Mouse (Mus musculus) forebrain, embryonic 14.5 days (tissue): ENCODE data around the gene Tbck. TPM values are rescaled to one million over a fixed set of nuclear protein-coding genes. Genes with fewer than 3 reads are reported as not detected.

Experiments
- ATAC-seq: fragments of 200-750 bp; cut with Nextera tagmentation; 2 replicates; pipeline ENCODE4 v1.8.0; 2017; ENCODE audit warnings: mild to moderate bottlenecking, moderate library complexity
- DNase-seq: peaks from one replicate; pipeline ENCODE4 v3.0.0-alpha.2; 2015; ENCODE audit warnings: low spot score
- H3K27ac ChIP-seq: fragments of 300-500 bp; sonication (generic); 2 replicates; pipeline ENCODE4 v1.5.1; 2014; ENCODE audit warnings: low read depth, mild to moderate bottlenecking, control low read depth, low read length, moderate library complexity
- H3K27me3 ChIP-seq: fragments of 300-500 bp; sonication (generic); replicated peaks from 2 replicates; pipeline ENCODE4 v1.6.1; 2014; ENCODE audit warnings: low read length, control low read depth, mixed read lengths; ENCODE audit not compliant: control insufficient read depth, insufficient read depth
- H3K36me3 ChIP-seq: fragments of 300-500 bp; sonication (generic); 2 replicates; pipeline ENCODE4 v1.6.1; 2014; ENCODE audit warnings: low read length, control low read depth; ENCODE audit not compliant: control insufficient read depth, insufficient read depth
- H3K4me1 ChIP-seq: fragments of 300-500 bp; sonication (generic); 2 replicates; pipeline ENCODE4 v1.6.1; 2014; ENCODE audit warnings: antibody characterized with exemption, low read length, control low read depth; ENCODE audit not compliant: control insufficient read depth, insufficient read depth
- H3K4me2 ChIP-seq: fragments of 300-500 bp; sonication (generic); 2 replicates; pipeline ENCODE4 v1.6.1; 2014; ENCODE audit warnings: mild to moderate bottlenecking, control low read depth, low read length
- H3K4me3 ChIP-seq: fragments of 300-500 bp; sonication (generic); 2 replicates; pipeline ENCODE4 v1.5.1; 2014; ENCODE audit warnings: low read depth, low read length, control low read depth
- H3K9ac ChIP-seq: fragments of 300-500 bp; sonication (generic); 2 replicates; pipeline ENCODE4 v1.6.1; 2014; ENCODE audit warnings: mild to moderate bottlenecking, low read length, control low read depth, moderate library complexity
- H3K9me3 ChIP-seq: fragments of 300-500 bp; sonication (generic); replicated peaks from 2 replicates; pipeline ENCODE4 v1.6.1; 2016; ENCODE audit warnings: low read length, control low read depth, mixed read lengths; ENCODE audit not compliant: control insufficient read depth
- WGBS: fragments of 180-500 bp; shearing (Covaris S2); extraction: QIAGEN DNeasy Blood & Tissue Kit; methylation state at CpG from one replicate; pipeline ENCODE4 v1.1.7; 2014; 5-methylcytosine and 5-hydroxymethylcytosine counted together
- polyA plus RNA-seq: library from polyadenylated mRNA; unstranded; fragments of >200 nt; fragmentation: Nextera tagmentation; extraction: Ambion mirVana; gene quantifications from 2 replicates; pipeline ENCODE4 v1.2.1, GENCODE M21; 2014

The Tbck gene
- polyA plus RNA-seq, 1 experiment from 2014 or later, result 21.9 TPM

GRCm38 (mm10) chr3:132860796-132861195 is 176.9 kb downstream of the Tbck start:
- Histone ChIP-seq H3K4me2 (no peak overlapping the region), H3K36me3 (no peaks in the 10 kb centered on the region), H3K4me3 (no peak overlapping the region), H3K4me1 (no peaks in the 10 kb centered on the region), H3K27ac (no peak overlapping the region), H3K27me3 (no peaks in the 10 kb centered on the region), H3K9ac (no peak overlapping the region), H3K9me3 (no peaks in the 10 kb centered on the region)
- DNase-seq, result no peak
- no peak for ATAC-seq
- WGBS, result 87% methylated on average over 8 of the region's 8 CpGs

- Histone ChIP-seq H3K27me3 (no peaks in the 10 kb centered on the region), H3K9ac (no peak overlapping the region), H3K4me1 (no peaks in the 10 kb centered on the region), H3K27ac (no peak overlapping the region), H3K4me3 (no peak overlapping the region), H3K36me3 (no peaks in the 10 kb centered on the region), H3K9me3 (no peaks in the 10 kb centered on the region), H3K4me2 (no peak overlapping the region)
- WGBS, result 69% methylated on average over 13 of the region's 13 CpGs
- ATAC-seq, result no peak
- DNase-seq, result no peak
These were observed 179.9 kb downstream of the Tbck start for GRCm38 (mm10) chr3:132863843-132864242.

DNA sequence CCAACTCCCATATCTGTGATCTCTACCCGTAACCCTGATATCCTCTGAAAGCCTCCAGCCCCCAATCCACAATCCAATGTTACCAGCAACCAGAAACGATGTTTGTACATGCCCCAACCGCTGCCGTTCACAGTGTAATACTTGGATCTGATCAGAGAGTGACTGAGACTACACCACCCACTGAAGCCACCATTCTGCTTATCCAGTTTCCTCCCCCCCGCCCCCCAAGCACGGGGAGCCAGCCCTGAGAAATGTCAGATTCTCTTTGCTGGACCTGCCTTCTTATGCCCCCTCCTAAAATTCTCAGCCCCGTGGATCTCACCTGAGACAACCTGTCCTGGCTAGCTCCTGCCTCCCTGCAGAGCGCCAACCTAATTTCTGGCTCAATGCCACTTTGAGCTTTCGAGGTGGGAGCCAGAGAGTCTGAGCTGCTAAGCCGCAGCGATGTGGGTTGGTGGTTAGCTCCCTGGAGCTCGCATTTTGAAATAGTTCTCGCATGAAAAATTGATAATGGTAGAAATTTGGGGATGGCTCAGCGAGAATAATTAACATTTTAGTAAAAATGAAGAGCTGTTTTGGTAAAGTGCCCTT is 180.5 kb downstream of the Tbck start:
- Histone ChIP-seq H3K36me3 (no peaks in the 10 kb centered on the region), H3K9ac (no peak overlapping the region), H3K4me1 (no peaks in the 10 kb centered on the region), H3K4me3 (no peak overlapping the region), H3K27ac (no peak overlapping the region), H3K9me3 (no peaks in the 10 kb centered on the region), H3K4me2 (no peak overlapping the region), H3K27me3 (no peaks in the 10 kb centered on the region)
- DNase-seq (no peak), ATAC-seq (no peak)
- WGBS, result 76% methylated on average over 14 of the region's 14 CpGs

GRCm38 (mm10) chr3:132864986-132865385 is 181.0 kb downstream of the Tbck start:
- no peak overlapping the region for H3K27ac ChIP-seq
- ATAC-seq, result no peak
- 84% methylated on average over 8 of the region's 8 CpGs for WGBS

GRCm38 (mm10) chr3:132865596-132865995 is 181.7 kb downstream of the Tbck start:
- DNase-seq (no peak), ATAC-seq (no peak)
- H3K9me3 ChIP-seq, result no peaks in the 10 kb centered on the region
- no peak overlapping the region for H3K4me3 ChIP-seq
- H3K4me2 ChIP-seq, result no peak overlapping the region
- H3K4me1 ChIP-seq, result no peaks in the 10 kb centered on the region
- H3K9ac ChIP-seq, result no peak overlapping the region
- H3K27ac ChIP-seq, result no peak overlapping the region
- WGBS, result 94% methylated on average over 4 of the region's 4 CpGs
- H3K36me3 ChIP-seq, result no peaks in the 10 kb centered on the region
- no peaks in the 10 kb centered on the region for H3K27me3 ChIP-seq

More at GRCm38 (mm10) chr3:132864986-132865385, 181.0 kb downstream of the Tbck start:
- Histone ChIP-seq H3K9ac (no peak overlapping the region), H3K4me3 (no peak overlapping the region), H3K4me2 (no peak overlapping the region), H3K4me1 (no peaks in the 10 kb centered on the region), H3K36me3 (no peaks in the 10 kb centered on the region), H3K9me3 (no peaks in the 10 kb centered on the region), H3K27me3 (no peaks in the 10 kb centered on the region)
- DNase-seq, result no peak

- ATAC-seq, result no peak
- no peaks in the 10 kb centered on the region for H3K36me3 ChIP-seq
- no peak overlapping the region for H3K4me2 ChIP-seq
- H3K4me1 ChIP-seq, result no peaks in the 10 kb centered on the region
- no peak overlapping the region for H3K4me3 ChIP-seq
- no peak overlapping the region for H3K9ac ChIP-seq
- no peaks in the 10 kb centered on the region for H3K9me3 ChIP-seq
- DNase-seq, result no peak
- H3K27ac ChIP-seq, result no peak overlapping the region
- 88% methylated on average over 3 of the region's 3 CpGs for WGBS
- H3K27me3 ChIP-seq, result no peaks in the 10 kb centered on the region
These were observed 183.0 kb downstream of the Tbck start for GRCm38 (mm10) chr3:132866984-132867383.

DNA sequence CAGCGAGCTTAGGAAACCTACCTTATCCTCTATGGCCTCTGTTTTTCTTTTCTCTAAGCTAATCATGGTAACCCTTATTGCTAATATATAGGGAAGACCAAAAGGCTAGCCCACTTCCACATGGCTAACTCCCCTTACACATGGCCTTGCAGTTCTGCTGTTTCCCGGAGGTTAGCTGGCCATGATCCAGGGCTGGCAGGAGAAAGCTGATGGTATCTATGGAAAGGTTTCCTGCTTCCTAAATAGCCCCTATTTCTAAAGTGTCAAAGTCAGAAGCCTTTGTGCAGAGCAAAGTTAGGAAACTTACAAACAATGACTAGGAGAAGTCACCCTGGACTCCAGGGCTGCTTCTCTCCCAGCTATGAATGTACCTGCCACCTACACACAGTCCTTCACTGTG is 184.9 kb downstream of the Tbck start:
- no peak overlapping the region for H3K27ac ChIP-seq
- H3K4me1 ChIP-seq, result no peaks in the 10 kb centered on the region
- H3K4me3 ChIP-seq, result no peak overlapping the region
- ATAC-seq (no peak), DNase-seq (no peak)
- no peak overlapping the region for H3K9ac ChIP-seq
- no peak overlapping the region for H3K4me2 ChIP-seq
- H3K9me3 ChIP-seq, result no peaks in the 10 kb centered on the region
- 66% methylated on average over 2 of the region's 2 CpGs for WGBS
- H3K36me3 ChIP-seq, result no peaks in the 10 kb centered on the region
- H3K27me3 ChIP-seq, result no peaks in the 10 kb centered on the region

DNA sequence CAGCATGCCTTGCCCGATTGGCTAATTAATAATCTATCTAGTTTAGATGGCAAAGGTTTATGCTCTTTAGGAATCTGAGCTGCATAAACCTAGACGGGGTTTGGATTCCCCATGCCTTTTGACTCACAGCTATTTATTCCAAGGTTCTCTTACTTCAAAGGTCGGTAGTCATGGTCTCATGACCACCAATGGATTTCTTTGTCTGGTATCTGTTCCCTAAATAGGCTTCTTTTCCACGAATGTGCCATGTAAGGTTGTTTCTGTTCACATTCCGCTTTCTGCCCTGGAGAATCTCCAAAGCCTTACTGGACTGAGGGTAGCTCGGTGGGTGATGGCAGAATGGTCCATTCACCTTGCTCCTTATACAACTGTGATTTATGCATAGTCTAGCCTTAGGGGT is 186.1 kb downstream of the Tbck start:
- WGBS, result 77% methylated on average over 6 of the region's 6 CpGs
- Histone ChIP-seq H3K4me3 (no peak overlapping the region), H3K9ac (no peak overlapping the region), H3K36me3 (no peaks in the 10 kb centered on the region), H3K4me2 (no peak overlapping the region), H3K4me1 (no peaks in the 10 kb centered on the region), H3K9me3 (no peaks in the 10 kb centered on the region), H3K27me3 (no peaks in the 10 kb centered on the region), H3K27ac (no peak overlapping the region)
- no peak for ATAC-seq
- no peak for DNase-seq

- no peak for ATAC-seq
- WGBS, result 90% methylated on average over 9 of the region's 9 CpGs
These were observed 187.5 kb downstream of the Tbck start for GRCm38 (mm10) chr3:132871318-132871904.

More at GRCm38 (mm10) chr3:132871318-132871904, 187.5 kb downstream of the Tbck start:
- Histone ChIP-seq H3K27me3 (no peaks in the 10 kb centered on the region), H3K9me3 (no peaks in the 10 kb centered on the region), H3K4me1 (no peaks in the 10 kb centered on the region), H3K4me3 (no peak overlapping the region), H3K9ac (no peak overlapping the region), H3K36me3 (no peaks in the 10 kb centered on the region), H3K27ac (no peak overlapping the region), H3K4me2 (no peak overlapping the region)
- no peak for DNase-seq
